Mouse (Mus musculus) frontal cortex, postnatal 36 days (tissue): Measurements from ENCODE around the gene Paox.

ENCODE experiments used
- DNase-seq, 2 experiments: peaks; one replicate each; pipeline ENCODE4 v3.0.0; 2022; ENCODE audit warnings: low spot score in 2 of 2

Paox gene

GRCm38 (mm10) chr7:140169386-140169785, 53.8 kb downstream of the Paox start:
- DNase-seq, result no peak

GRCm38 (mm10) chr7:140170863-140171262, 55.3 kb downstream of the Paox start:
- DNase-seq, result no peak

- DNase-seq, result no peak
Observed at GRCm38 (mm10) chr7:140172936-140173335, 57.3 kb downstream of the Paox start, which contains the start of gene Olfr523. Gene Olfr523, plus strand, starts transcription at chr7:140173217.

GRCm38 (mm10) chr7:140179176-140179575, 63.6 kb downstream of the Paox start:
- DNase-seq, result no peak

GRCm38 (mm10) chr7:140180692-140181091, 65.1 kb downstream of the Paox start:
- DNase-seq, result no peak

GRCm38 (mm10) chr7:140184206-140184605, 68.6 kb downstream of the Paox start:
- no peak for DNase-seq
